Mouse (Mus musculus) left cerebral cortex, postnatal 4 days (tissue): Measurements from ENCODE around the gene Lmx1a. TPM values are rescaled to one million over a fixed set of nuclear protein-coding genes. Genes with fewer than 3 reads are reported as not detected.

Experiments used
- DNase-seq: peaks from one replicate; pipeline ENCODE4 v3.0.0-alpha.2; 2022
- intact Hi-C: fragments of 180-260 bp; cut with DNase I; formaldehyde crosslinking; loops from one replicate; pipeline ENCODE4 v1.15.1; 2025
- total RNA-seq, 2 experiments: library from RNA; stranded (reverse); gene quantifications; 2 replicates each; pipeline ENCODE4 v1.2.3; 2021

Lmx1a gene
- total RNA-seq = under 1 TPM; 0.22 to 0.30 TPM

DNA sequence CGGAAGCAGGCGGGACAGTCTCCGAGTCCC, at the start of gene Lmx1a:
Gene Lmx1a (plus strand): TSS at position 6 of the 30 bp plus-strand sequence.
- intact Hi-C loops = no loop called here
- no peak for DNase-seq

DNA sequence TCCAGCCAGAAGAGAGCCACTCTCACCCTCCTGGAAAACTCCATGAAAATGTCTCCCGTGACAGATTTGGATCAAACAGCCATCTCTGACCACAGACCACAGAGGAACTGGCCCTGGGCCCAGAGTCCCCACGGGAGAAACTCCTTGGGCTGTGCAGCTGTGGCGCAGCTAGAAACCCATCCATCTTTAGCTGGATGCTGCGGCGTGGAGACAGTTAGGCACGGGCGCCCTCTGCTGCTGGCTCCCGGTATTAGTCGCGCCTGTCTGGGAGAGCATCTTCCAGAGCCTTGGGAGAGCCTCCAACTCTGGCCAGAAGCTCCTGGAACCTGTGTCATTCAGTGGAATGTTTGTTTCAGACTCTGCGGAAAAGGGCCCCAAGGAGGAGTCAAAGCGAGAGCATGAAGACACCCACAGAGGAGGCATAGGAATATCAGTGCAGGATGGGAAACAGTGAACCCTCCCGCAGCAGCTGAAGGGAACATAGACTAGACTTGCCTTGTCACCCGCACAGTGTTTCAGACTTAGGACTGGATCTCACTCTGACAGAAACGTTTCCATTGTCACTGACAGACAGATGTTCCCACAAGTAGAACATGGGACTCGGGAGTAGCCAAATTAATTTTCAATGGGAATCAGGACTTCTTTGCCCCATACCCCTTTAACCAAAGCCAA, 44.0 kb upstream of the Lmx1a start:
- intact Hi-C loops = no loop called here
- peak; percentile 92 for DNase-seq

DNA sequence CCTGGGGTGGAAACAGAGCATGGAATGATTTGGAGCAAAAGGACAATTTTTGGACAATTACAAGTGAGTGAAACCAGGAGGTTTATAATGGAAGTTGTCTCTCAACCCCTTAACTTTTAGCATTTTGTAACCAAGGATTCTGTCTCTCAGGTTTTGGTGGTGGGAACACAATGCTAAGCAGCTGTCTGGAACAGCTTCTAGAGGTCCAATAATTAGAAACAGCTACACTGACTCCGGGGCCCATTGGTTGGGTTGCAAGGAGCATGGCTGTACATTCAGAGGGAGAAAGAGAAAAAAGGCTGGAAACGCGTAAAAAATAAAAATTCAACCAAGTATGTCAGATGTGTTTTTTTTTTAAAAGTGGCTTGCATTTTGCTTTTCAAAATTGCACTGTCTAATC, 40.4 kb upstream of the Lmx1a start:
- no peak for DNase-seq
- intact Hi-C loops = no loop called here

DNA sequence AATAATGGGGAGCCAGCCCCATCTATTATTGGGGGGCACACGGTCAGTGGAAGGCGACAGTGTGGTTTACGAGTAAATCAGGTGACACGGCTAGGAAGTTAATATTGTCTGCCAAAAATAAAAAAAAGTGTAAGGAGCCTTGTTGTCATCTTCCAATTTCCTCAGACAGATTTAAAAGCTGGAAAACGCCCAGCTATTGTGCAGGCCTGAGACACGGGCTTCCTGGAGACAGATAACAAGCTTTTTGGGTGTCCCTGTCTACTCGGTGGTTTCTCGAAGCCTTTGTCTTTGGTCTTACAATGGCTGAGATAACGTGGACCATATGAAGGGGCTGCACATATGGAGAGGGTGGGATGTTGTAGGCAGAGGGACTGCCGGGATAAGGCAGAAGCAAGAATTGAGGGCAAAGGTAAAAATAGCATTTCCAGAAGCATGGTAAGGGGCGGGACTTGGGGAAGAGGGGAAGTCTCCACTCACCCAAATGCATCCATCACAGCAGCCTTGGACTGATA, 39.9 kb upstream of the Lmx1a start:
- DNase-seq = no peak
- intact Hi-C loops = no loop called here

DNA sequence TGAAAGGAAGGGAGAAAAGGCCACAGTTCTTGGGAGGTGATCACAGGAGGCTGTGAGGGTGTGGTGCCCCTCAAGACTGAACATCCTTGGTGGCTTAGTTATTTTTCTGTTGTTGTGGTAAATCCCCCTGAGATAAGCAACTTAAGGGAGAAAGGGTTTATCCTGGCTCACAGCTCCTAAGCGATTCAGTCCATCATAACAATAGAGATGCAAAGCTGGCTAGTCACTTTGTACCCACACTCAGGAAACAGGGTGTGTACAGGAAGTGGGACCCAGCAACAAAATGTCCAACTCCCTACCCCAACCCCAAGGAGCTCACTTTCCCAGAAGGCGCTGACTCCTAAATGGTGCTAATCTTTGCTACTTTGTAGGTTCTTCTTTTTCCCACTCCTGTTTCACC, 36.7 kb upstream of the Lmx1a start:
- intact Hi-C loops = no loop called here
- no peak for DNase-seq

DNA sequence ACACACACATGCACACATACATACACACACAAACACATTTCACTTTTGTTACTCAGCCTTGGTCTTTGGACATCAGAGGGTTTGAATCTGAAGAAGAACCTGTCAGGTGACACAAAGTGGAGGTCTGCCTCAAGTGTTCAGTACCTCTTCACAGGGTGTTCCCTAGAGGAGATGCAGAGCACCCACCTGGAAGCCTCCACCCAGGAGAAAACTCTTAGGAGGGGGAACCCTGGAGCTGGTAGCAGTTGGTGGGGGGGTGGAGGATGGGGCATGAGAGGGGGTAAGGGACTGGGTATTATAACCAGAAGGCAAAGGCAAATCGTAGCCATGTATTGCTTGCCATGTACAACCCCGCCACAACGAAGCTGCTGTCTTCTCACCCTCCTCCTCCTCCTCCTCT, 30.0 kb upstream of the Lmx1a start:
- intact Hi-C loops = no loop called here
- no peak for DNase-seq

DNA sequence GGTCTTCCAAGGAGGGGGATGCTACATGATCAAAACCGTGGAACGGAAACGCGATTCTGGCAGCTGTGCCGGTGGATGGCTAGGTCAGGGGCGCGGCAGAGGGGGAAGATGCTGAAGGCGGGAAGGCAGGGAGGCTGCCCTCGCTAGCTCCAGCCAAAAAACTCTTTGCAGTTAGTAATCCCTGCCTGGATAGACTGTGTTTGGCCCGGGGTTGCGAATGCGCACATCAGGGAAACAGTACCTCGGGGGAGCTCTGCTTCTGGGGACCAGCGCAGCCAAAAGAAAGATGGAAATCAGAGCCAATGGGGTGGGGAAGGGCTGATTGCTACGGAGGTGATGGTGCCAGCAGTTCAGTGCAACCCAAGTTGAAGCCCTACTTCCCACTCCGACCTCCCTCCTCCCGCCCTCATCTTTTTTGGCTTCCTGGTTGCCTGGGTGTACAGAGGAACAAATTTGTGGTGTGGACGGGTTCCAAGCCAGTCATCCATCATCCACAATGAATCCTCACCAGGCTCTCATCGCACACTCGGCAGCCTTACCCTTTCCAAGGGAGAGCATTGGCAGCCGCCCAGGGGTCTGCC, 28.4 kb upstream of the Lmx1a start:
- DNase-seq = peak; percentile 88
- intact Hi-C loops = no loop called here

DNA sequence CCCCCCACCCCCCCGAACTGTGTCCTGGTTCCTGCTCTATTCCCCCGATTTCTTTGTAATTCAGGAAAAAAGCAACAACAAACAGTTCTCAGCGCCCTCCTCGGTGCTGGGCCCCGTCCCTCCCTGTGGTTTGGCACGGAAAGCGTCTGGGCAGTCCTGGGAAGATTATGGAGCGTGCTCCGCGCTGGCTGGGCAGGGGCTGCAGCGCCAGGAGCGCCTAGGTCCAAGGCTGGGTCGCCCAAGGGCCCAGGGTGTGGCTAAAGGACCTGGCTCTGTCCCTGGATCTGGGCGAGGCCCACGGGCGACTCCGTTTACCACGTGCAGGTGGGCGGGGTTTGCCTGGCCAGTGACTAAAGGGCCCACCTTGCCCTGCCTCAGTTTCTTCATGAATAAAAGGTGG, 27.9 kb upstream of the Lmx1a start:
- intact Hi-C loops = no loop called here
- no peak for DNase-seq

DNA sequence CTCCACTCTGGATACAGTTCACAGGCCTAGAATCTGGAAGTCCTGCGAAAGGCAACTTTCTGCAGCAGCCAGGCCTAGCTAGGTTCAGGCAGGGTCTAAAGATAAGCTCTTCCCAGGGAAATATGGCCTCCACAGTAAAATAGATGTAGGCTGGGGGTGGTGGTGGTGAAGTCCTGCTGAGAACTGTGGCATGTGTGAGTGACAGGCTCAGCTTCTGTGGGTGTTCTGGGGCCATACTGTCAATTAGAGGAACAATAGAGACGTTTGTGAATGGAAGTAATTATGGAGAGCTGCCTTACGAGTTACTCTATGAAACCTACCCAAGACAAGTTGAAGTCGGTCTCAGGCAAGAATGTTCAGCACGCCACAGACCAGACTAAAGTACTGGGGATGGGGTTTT, 25.9 kb upstream of the Lmx1a start:
- intact Hi-C loops = no loop called here
- no peak for DNase-seq

DNA sequence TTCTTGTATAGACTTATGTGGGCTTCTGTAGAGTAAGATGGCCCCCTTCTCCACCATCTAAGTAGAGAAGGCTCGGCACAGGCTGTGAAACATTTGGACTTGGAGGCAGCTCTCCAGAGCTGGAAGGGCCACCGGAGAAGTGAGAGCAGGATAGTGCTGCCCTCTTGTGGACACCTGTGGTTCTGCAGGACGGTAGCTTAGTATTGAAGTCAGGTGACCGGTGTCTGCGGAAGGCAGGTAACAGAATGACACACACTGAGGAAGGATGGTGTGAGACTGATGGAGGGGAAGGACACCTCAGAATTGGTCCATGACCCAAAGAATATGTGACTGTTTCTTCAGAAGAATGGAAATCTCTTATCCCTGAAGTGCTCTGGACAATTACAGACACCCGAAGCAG, 19.2 kb upstream of the Lmx1a start:
- intact Hi-C loops = no loop called here
- peak; percentile 59 for DNase-seq

DNA sequence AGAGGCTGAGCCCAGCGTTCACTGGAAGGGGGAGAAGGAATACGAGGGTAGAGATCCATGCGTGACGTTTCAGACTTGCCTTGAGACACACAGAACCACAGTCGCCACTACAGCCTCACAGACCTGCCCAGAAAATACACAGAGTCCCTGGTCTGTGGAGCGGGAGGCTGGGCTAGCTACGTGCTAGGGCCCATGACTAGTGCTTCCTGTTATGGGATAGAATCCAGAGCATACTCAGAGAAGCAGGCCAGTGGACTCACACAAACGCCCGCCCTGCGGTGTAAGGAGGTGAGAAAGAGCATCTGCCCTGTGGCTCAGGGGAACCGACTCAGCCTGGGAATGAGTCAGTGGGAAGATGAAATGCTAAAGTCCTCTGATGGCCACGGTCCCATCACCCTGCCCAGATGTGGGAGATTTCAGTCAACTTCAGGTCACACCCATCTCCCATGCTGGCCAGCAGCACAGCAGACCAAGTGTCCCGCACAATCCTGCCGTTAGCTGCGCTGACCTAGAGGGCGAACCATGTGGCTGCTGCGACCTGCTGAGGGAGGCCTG, 16.5 kb upstream of the Lmx1a start:
- DNase-seq = no peak
- intact Hi-C loops = no loop called here

DNA sequence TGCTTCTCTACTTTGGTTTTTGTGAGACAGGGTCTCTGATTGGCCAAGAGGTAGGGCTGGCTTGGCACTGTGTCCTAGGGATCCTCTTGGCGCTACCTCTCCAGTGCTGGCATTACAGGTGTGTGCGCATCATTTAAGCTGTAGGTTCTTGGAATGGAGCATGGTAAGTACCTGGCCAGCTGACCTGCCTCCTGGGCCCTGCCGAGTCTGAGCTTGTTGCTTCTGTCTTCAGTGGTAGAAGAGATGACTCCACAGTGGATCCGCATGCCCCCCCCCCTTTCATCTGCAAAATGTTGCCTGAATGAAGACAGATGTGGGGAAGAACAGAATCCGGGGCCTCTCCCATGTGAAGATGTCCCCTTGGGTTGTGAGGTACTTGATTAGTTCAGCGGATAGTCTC, 10.0 kb upstream of the Lmx1a start:
- DNase-seq = no peak
- intact Hi-C loops = no loop called here

DNA sequence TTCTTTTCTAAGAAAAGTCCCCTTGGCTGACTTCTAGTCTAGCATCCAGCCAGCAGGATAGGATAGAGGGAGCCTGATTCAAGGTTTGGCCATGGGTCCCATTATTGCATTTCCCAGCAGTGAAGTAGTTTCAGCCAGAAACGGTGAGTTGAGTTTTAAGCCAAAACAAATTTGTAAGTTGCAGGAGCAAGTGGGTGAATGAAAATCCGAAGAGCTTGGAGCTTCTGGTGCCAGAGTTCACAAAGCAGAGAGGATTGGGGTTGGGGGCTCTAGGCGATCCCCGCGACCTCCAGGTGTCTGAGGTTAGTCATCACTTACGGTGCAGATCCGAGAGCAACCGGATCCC, 1.1 kb upstream of the Lmx1a start:
- DNase-seq = no peak
- intact Hi-C loops = no loop called here

DNA sequence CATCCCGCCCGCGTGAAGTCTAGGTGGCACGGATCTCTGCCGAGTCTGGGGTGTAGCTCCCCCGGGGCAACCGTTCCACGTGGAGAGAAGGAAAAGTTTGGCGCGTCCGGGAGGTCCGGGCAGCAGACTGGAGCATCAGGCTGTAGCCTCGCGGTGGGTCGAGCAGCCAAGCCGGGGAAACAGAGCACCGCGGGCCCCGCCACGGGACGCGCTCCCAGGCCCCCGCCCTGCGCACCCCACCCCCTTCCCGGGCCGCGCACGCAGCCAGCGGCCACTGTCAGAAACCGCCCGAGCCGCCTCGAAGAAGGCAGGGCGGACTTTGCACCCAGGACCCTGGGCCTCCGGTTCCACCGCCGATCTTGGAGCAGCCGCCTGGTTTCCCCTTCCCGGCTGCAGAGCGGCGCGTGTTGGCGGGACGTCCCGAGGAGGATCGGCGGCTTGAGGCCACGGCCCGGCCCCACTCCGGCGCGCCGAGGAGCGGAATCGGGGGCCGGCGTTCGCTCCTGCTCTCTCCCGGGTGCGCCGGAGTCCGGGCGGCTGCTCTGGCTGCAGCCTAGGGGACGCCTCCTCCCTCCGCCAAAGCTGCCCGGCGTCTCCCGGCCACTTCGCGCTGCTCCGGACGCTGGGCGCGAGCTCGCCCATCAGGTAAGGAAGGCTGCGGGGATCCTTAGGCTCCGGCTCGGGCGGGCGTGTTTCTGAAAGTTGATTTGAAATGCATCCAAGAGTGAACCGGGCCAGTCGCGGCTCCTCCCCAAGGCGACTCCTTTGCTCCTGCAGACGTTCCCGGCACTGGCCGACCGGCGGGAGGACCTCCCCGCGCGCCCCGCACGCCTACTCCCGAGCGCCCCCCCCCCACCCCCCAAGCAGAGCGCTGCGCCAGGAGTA, 448 bp upstream of the Lmx1a start:
- intact Hi-C loops = no loop called here
- DNase-seq = peak; percentile 17

DNA sequence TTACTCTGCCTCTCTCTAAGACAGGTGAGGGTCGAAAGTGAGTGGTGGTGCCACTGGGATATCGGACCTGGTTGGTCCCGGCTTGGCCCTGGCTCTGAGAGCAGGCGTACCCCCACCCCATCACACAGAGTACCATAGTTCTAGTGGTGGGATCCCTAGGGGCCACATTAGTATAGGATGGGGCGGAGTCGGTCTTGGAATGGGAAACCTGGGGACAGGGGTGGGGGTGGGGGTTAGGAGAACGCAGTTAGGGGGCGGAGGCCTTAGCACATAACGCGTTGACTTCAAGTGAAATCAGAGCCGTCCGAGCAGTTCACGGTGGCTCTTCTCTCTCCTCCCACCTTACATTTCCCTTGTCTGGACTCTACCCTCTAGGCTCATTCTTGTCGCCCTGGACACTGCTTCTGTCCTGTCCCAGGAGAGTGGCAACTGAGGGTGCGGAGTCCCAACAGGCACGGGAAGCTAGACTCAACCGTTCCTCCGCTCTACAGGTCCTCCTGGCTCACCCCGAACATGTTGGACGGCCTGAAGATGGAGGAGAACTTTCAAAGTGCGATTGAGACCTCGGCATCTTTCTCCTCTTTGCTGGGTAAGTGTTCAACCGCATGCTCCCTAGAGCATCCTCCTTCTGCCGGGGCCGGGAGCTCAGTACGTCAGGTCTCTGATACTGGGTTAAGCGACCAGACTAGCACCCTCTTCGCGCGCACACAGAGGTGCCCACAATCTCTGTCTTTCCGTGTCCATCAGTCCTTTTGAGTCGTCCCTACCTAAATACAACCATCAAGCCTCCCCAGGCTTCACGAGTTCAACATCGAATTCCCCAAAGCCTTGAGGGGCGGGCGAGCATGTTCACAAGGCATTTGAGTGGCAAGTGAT, 463 bp downstream of the Lmx1a start:
- intact Hi-C loops = loop anchor here (10.0 kb wide), 1 partner anchor 205 kb away; no protein-coding TSS in a partner anchor
- DNase-seq = no peak

DNA sequence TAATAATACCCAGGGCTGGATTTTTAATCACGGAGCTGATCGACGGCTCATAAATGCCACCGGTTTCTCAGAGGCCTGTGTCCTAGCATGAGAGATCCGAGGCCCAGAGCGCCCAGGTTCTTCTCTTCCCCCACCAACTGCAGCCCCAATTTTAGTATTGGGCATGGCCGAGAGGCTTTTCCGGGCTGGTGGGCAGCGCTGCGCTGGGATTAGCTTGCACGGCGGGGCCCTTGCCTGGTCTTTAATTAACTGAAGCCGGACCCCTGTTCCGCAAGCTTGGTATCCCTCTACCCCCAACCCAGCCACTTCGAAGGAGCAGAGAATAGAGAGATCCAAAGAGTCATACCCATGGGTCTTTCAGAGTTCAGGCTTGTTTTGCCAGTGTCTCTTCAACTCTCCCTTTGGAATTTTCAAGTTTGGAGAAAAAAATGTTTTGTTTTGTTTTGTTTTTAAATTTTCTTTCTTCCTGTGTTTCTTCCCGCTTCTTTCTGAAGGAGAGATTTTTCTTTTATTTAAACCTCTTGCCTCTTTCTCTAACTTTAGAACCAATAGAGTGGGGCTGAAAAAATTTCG, 1.2 kb downstream of the Lmx1a start:
- intact Hi-C loops = loop anchor here (10.0 kb wide), 1 partner anchor 205 kb away; no protein-coding TSS in a partner anchor
- DNase-seq = peak; percentile 14

DNA sequence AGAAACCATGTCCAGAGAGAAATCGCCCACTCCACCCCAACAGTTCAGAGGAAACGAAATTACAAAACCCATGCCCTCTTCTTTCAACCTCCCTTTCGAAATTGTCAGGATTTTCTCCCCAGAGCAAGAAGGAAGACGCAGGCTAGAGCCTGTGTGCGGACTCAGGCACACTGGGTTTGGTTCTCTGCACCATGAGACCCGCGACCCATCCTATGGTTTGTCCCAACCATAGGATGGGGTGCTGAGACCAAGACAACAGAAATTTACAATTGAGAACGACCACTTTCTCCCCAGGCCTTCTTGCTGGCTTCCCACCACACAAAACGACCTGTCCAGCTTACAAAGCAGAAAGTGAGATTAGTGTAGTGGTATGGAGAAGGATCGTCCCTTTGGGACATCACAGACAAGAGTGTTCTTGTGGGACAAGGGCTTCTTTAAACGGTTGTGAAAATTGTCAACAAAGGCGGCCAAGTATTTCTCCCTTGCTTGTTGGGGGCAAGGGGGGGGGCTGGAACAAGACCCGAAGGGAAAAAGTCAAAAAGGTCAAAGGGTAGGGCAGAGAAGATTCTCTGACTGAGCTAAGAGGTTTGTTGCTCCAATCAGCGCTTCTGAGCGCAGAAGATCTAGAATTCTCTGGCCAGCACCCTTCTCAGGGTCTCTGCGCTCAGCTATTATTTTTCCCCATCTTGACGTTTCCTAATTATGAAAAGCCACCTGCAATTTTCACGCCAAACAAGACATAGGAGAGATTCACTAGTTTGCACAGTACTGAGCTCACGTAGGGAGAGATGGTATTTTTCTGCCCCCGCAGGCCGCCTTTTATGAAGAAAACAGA, 1.9 kb downstream of the Lmx1a start:
- no peak for DNase-seq
- intact Hi-C loops = loop anchor here (10.0 kb wide), 1 partner anchor 204 kb away; no protein-coding TSS in a partner anchor

DNA sequence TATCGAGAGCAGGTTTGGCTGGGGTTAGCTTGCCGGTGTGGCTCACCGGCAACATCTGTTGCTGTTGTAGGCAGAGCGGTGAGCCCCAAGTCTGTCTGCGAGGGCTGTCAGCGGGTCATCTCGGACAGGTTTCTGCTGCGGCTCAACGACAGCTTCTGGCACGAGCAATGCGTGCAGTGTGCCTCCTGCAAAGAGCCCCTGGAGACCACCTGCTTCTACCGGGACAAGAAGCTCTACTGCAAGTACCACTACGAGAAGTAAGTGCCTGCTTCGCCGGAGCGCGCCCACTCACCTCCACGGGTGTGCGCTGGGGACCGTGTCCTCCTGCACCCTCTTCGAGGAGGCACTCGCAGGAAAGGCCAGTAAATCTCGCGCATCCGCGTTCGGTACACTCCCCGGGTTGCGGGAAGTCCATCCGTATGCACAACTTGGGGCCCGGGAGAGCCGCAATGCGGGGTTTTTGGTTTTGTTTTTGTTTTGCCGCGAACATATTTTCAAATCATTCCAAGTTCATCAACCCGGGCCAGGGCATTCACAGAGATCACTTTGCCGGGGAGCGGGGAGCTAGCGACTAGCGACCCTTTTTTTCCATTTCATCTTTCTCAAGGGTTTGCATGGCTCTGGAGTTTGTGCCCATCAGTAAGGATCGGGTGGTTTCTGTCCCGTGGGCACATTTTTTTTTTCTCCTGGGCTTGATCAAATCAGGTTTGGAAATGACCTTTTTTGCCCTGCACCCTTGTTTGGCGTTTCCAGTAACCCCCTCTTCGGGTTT, 3.1 kb downstream of the Lmx1a start:
- intact Hi-C loops = loop anchor here (10.0 kb wide), 1 partner anchor 203 kb away; no protein-coding TSS in a partner anchor
- no peak for DNase-seq

DNA sequence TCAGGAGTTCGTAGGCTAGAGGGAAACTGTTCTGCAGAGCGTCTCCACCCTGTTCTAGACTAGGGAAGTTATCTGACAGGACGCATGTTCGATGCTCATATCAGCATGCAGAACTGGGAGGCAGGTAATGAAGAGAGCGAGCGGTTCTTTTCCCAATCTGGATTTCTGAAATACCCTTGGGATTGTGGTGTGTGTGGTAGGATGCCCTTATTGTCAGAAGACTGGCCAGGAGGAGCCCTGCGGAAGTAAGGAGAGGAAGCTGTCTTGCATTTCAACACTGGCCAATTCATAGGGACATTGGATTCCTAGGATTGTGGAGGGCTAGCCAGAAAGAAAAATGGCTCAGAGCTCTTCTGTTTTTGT, 3.6 kb downstream of the Lmx1a start:
- DNase-seq = no peak
- intact Hi-C loops = loop anchor here (10.0 kb wide), 1 partner anchor 202 kb away; no protein-coding TSS in a partner anchor
